Comparison of ENCODE assay signal across 9 mouse cellular contexts in genomic region chr9:118975211-118975671, GRCm38 (mm10). TPM values are rescaled to one million over a fixed set of nuclear protein-coding genes. Genes with fewer than 3 reads are reported as not detected.
DNase-seq lines count a peak whose midpoint lies in the region; ATAC-seq lines count a peak whose summit lies in the region.
"Had no signal": no experiment of that assay in that cellular context is flagged by ENCODE, and none has a peak within 500 bp of the region (broad histone marks: within the 10 kb centered on the region; RNA-seq: fewer than 3 reads in every experiment).

No protein-coding gene starts in this region.

- H3K27ac ChIP-seq in limb, embryonic 13.5 days: peak overlapping the region; percentile 77

- peak; percentile 94 for DNase-seq in heart, adult 11 months
- DNase-seq in heart, postnatal 14 days: no peak
- peak; percentile 19 to 29 for DNase-seq in urinary bladder, postnatal 36 days (ENCODE audit: low spot score in 2 of 2)
- DNase-seq in urinary bladder, postnatal 10 days (ENCODE audit: low spot score): no peak
- DNase-seq in right cerebral cortex, postnatal 36 days (ENCODE audit: low spot score in 2 of 2): no peak
- no peak for DNase-seq in B cell, adult 2 months
- no peak for DNase-seq in adrenal gland, adult 8-10 months
- DNase-seq: gastrocnemius, postnatal 25 days had no signal

- no peak overlapping the region for H3K9ac ChIP-seq in limb, embryonic 13.5 days

- intact Hi-C loops in heart, postnatal 14 days (cut with DNase I): loop anchor here (2.0 to 5.0 kb wide), 2 partner anchors 14 to 48 kb away; partner anchors contain the start of gene Ctdspl

- H3K4me2 ChIP-seq in limb, embryonic 13.5 days (replicated peaks): 0 out of 2 replicates have a peak overlapping the region, but pooled peaks have one; percentile 7

- H3K27me3 ChIP-seq in limb, embryonic 13.5 days: no peaks in the 10 kb centered on the region

- H3K9me3 ChIP-seq in limb, embryonic 13.5 days: no peaks in the 10 kb centered on the region

- peaks cover 73% of the 10 kb centered on the region for H3K4me1 ChIP-seq in limb, embryonic 13.5 days

- no peak overlapping the region for H3K4me3 ChIP-seq in limb, embryonic 13.5 days

- WGBS in limb, embryonic 13.5 days: 43% methylated on average over 11 of the region's 11 CpGs

- H3K36me3 ChIP-seq in limb, embryonic 13.5 days: peaks cover 14% of the 10 kb centered on the region

- ATAC-seq in limb, embryonic 13.5 days (ENCODE audit: low FRiP score, low read depth): no peak; the same call in 1 of the 2 replicates

RNA-seq across cellular contexts. Expression of gene Ctdspl, which starts 49.0 kb away (rescaled TPM):
- total RNA-seq in heart, postnatal 14 days (2021): 10 to 100 TPM; 12.3 to 13.7 TPM
- 23.4 and 24.8 TPM in 2 replicates for polyA plus RNA-seq in limb, embryonic 13.5 days (2015; fragmentation: Nextera tagmentation; extraction: Ambion mirVana)
- total RNA-seq in adrenal gland, adult 8-10 months (2022): 10 to 100 TPM; 22.0 to 35.1 (median 28.0) TPM

Comparison
In these comparisons a context has a peak if more than half of its experiments do, and no peak if none do; other contexts are left out.
1. DNase-seq: peak in heart, adult 11 months (single experiment) and urinary bladder, postnatal 36 days (2 of 2); none in heart, postnatal 14 days (0 of 2), urinary bladder, postnatal 10 days (single experiment), right cerebral cortex, postnatal 36 days (0 of 2), B cell, adult 2 months (0 of 2) and adrenal gland, adult 8-10 months (single experiment).